Mouse (Mus musculus) adrenal gland, postnatal 36 days (tissue): ENCODE data around the gene Mettl7a3. TPM values are rescaled to one million over a fixed set of nuclear protein-coding genes. Genes with fewer than 3 reads are reported as not detected.
A peak's percentile ranks its signal among the peaks of the same experiment; 100 is the strongest.
"Not testable (repeated sequence)": the region's sequence is repeated elsewhere in the genome, so short reads cannot be mapped to it uniquely, and the experiment has no call there.

Experiments used
- DNase-seq, 2 experiments: peaks; one replicate each; pipeline ENCODE4 v3.0.0; 2021; ENCODE audit warnings: mixed read lengths in 1 of 2
- long read RNA-seq, 2 experiments: library from polyadenylated mRNA; stranded (forward); transcript quantifications; one replicate each; pipeline ENCODE4 v2.0.0; 2021; ENCODE audit warnings: borderline sequencing depth in 2 of 2
- total RNA-seq, 2 experiments: library from RNA; stranded (reverse); gene quantifications; 2 replicates each; pipeline ENCODE4 v1.2.3; 2021

The Mettl7a3 gene
- not detected for total RNA-seq
- long read RNA-seq, experiment 1: 0 reads
- long read RNA-seq, experiment 2: 0 reads

DNA sequence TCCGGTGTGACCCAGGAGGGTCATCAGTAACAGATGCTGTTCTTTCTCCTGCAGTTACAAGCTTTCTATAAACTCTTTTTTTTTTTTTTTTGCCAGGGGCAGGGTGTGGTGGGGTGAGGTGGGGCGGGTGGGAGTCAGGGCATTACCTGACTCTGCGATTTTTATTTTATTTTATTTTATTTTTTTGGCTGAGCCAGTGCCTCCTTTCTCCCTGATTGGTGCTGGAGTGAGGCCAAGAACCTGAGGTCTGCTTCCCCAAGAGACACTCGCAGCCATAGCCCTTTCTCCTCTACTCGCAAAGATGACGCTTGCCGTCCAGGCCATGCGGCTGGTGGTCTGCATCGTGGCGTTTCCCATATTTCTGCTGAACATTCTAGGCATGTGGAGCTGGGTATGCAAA, at the start of gene Mettl7a3:
TSS of gene Mettl7a3 (plus strand) at position 301 of the 400 bp plus-strand sequence.
- DNase-seq: no peak

DNA sequence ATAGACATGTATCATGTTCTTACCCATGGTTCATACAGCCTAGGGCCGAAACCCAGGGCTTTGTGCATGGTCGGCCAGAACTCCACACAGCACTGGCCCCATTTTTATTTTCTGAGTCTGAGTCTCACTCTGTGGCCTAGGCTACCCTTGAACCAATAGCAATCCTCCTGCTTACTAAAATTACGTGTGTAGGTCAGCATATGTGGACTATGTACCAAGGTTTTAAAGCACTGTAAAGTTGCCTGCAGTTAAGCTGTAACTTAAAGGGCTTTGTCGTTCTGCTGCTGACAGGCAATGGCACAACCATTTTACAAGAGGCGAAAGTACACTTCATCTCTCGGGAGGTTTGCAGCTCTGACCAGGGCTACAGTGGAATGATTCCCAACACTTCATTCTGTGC, 45.7 kb upstream of the Mettl7a3 start:
- no peak for DNase-seq

GRCm38 (mm10) chr15:100290858-100291257, 43.9 kb upstream of the Mettl7a3 start:
- peak in 1 of 2 experiments; percentile 9 for DNase-seq

GRCm38 (mm10) chr15:100292326-100292725, 42.4 kb upstream of the Mettl7a3 start:
- no peak for DNase-seq

DNA sequence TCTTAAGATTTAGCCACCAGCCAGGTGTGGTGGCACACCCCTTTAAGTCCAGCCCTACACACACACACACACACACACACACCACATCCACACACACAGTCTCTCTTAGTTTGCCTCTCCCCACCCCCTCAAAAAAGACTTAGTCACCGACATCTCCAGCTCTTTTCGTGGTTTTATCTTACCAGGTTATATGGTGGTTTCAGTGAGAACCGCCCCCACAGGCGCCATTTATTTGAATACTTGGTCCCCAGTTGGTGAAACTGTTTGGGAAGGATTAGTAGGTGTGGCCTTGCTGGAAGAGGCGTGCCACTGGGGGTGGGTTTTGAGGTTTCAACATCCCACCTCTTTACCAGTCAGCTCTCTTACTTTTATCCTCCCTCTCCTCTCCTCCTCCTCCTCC, 36.9 kb upstream of the Mettl7a3 start:
- no peak for DNase-seq

DNA sequence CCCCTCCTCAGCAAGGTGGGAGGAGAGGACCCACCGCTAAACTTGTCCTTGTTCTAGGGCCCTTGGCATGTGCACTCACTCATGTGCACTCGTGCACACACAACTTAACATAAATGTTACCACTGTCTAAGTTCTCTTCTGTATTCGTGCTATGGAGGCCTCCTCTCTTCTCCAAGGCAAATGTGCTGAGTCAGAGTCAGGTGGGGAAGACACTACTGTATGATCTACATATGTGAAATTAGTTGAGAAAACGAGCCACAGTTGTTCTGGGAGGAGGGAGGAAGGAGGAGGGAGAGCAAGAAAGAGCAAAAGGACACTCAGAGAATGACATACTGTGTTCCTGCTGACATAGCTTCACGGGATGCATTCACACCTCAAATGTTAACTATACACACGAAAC, 34.2 kb upstream of the Mettl7a3 start:
- DNase-seq: no peak

- peak in 1 of 2 experiments; percentile 24 for DNase-seq
These were observed 33.2 kb upstream of the Mettl7a3 start for GRCm38 (mm10) chr15:100301556-100301955.

GRCm38 (mm10) chr15:100303428-100304018, 31.2 kb upstream of the Mettl7a3 start:
- DNase-seq: peak in 1 of 2 experiments; percentile 8

DNA sequence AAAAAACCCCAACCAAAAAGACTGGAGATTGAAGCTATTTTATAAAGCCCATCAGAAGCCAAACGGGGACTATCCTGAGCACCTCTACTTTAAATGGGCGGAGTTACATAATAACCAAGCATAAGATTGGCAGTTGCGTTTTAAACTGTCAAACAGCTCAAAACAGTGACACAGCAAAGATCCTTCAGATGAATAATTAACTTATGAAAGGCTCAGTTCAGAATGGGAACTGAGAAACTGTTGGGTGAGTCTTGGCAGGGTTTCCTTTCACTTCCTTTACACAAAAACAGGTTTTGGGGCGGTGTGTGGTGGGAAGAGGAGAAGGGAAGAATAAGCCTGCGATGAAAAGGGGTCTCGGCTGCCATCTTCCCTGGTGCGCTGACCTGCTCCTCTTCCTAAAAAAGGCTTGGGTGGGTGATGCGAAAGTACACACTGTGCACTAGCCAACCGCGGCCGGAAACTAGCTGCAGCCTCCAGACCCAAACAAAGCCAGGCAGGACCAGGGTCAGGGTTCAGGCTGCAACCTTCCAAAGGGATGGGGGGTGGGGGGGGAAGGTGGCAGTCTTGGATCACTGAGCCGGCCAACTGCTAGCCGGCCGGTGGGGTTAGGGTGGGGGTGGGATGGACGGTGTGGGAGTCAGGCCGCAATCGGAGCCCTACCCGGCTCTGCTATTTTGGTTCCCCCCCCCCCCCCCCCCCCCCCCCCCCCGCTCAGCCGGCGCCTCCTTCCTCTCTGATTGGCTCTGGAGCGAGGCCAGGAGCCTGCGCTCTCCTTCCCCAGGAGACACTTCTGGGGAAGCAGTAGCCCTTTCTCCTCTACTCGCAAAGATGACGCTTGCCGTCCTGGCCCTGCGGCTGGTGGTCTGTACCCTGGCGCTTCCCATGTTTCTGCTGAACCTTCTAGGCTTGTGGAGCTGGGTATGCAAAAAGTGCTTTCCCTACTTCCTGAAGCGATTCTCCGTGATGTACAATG, 30.4 kb upstream of the Mettl7a3 start, which contains the start of gene Mettl7a1:
TSS of gene Mettl7a1 (plus strand) at position 122 of the 973 bp plus-strand sequence.
- peak; percentile 90 to 93 for DNase-seq

- no peak for DNase-seq
These were observed 28.5 kb upstream of the Mettl7a3 start for GRCm38 (mm10) chr15:100306201-100306600.

DNA sequence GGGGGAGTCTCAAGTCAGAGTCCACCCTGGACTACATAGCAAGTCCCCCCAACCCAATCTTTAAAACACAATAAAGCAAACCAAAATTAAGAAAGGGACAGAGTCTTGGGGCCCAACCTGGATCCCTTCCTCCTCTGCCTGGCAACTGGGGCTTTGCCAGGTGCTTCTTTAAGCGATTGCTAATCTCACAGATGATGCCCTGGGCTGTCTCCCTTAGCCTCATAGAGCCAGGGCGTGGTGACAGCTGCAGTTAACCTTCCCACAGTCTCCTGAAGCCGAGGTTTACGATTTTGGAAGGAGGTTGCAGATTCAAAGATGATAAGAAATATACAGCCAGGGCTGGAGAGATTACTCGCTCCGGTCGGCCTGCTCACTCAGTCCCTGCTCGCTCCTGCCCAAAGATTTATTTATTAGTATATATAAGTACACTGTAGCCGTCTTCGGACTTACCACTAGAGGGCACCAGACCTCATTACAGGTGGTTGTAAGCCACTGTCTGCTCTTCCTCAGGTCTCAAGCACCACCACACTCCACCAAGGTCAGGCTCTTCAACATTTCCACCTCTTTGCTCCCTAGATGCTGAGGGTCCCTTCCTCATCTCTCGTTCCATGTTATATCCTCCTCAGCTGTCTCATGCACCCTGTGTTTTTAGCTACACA, 27.2 kb upstream of the Mettl7a3 start:
- peak; percentile 22 to 35 for DNase-seq

DNA sequence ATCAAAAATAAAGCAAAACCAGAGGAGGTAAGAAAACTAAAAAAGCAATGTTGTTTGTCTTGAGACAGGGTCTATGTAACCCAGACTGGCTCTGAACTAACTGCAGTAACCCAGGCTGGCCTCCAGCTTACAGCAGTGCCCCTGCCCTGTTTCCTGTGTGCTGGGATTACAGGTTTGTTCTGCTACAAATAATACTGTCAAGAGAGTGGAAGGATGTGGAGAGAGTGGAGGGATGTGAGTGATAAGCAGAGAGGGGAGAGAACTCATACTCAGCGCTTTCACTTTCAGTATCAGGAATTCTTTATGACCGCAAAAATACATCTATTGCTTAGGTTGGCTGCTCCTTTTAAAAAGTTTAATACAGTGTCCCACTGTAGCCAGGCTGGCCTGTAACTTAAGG, 22.4 kb upstream of the Mettl7a3 start:
- DNase-seq: no peak

GRCm38 (mm10) chr15:100314448-100315145, 20.1 kb upstream of the Mettl7a3 start:
- DNase-seq: no peak

DNA sequence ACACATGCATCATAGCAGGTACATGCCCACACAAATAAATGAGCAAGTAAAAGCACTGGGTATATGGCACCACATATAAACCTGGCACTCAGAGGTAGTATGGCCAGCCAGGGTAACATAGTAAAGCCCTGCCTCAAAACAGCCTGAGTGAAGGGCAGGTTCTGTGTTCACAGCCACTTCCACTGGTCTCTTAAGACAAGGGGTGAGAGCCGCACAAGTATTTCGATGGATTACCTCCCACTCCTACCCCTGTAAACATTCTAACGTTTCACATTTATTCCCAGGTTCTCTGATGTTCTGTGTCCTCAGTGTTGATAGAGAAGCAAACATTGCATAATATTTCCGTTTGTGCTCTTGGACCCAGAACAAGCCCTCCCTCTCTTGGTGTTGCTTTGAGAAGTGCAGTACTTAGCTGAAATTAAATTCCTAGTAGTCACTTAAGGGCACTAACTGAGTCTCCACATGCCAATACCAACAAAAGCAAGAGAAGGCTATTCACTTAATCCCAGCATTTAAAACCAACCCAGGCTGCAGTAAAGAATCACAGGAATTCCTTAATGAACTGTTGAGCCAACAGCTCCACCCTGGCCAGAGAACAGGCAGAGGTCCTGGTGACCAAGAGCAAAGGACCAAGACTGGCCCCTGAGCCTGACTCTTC, 16.6 kb upstream of the Mettl7a3 start:
- not testable (repeated sequence) for DNase-seq

DNA sequence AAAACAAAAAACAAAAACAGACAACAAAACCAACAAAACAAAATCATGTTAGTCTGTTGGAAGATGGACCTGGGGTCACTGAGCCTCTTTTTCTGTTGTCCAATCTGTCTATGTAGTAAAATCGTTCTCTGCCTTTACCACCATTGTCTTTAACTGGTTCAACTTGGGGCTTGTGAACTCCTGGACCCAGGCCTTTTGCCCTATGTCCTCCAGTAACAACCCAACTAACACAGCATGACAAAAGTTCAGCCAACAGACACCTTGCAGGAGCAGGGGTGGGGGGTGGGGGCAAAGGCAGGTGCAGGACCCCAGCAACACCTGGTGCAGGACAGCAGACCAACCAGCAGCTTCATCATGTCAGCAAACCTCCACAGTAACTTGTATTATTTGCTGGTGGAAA, 14.8 kb upstream of the Mettl7a3 start:
- no peak for DNase-seq

GRCm38 (mm10) chr15:100320295-100320905, 14.3 kb upstream of the Mettl7a3 start:
- no peak for DNase-seq

DNA sequence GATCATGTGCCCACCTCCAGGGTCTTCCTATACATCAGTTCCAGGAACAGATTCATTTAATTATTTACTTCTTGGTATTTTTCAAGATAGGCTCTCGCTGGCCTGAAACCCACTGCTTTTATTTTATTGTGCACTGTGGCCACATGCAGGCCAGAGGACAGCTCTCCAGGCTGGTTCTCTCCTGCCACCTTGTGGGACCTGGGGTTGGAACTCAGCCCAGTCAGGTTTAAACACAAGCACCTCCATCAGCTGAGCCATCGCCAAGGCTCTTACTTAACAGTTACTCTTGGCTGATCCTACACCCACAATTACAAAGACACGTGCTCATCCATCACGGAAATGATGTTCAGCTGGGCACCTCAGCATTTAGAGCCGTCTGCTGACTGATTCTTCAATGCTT, 13.6 kb upstream of the Mettl7a3 start:
- peak; percentile 50 to 61 for DNase-seq

DNA sequence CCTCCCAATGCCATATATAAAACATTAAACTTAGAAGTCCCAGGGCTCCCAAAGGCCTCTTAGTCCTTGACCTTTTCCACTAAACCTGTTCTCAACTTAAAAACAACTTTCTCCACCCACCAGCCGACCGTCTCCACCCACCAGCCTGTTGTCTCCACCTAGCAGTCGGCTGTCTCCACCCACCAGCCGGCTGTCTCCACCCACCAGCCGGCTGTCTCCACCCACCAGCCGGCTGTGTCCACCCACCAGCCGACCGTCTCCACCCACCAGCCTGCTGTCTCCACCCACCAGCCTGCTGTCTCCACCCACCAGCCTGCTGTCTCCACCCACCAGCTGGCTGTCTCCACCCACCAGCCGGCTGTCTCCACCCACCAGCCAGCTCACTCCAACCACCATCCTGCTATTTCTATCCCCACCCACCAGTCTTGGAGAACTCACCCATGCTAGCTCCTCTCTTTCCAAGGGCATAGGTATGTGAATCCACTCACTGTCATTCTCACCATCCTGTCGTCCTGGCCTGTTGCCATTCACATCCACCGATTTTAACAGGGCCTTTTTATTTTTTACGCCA, 10.6 kb upstream of the Mettl7a3 start:
- DNase-seq: no peak

DNA sequence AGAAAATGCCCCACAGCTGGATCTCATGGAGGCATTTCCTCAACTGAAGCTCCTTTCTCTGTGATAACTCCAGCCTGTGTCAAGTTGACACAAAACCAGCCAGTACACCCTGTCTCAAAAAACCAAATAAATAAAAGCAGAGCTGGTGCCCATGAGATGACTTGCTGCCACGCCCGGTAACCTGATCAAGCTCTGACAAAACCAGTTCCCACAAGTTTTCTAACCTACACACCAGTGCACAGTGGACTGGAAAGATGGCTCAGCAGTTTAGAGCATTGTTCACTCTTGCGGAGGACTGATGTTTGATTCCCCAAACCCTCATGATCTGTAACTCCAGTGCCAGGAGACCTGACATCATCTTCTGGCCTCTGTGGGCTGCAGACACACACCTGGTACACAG, 9.5 kb upstream of the Mettl7a3 start:
- no peak for DNase-seq

DNA sequence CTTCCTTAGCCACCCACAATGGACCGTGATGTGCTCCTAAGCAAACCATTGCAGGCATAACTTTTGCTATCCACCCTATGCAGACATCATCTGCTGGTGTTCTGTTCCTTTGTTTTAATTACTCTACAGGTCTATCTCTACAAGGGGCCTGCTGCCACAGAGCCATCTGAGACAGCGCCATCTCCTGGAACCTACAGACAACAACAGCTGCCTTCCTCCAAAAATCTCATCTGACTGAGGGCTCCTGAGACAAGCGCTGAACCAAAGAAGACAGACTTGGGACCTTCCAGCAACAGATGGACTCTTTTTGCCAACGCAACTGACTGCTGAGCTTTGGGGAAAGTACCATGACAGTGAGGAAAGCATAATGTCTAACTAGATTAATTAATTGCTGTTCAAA, 6.6 kb upstream of the Mettl7a3 start:
- not testable (repeated sequence) for DNase-seq

- not testable (repeated sequence) for DNase-seq
These were observed 5.4 kb upstream of the Mettl7a3 start for GRCm38 (mm10) chr15:100329336-100329735.
